Mouse (Mus musculus) kidney, adult 9 months (tissue): ENCODE measurements around the gene Kif1b.

Source experiments
- DNase-seq: peaks from one replicate; pipeline ENCODE4 v3.0.0; 2022

Kif1b gene

GRCm38 (mm10) chr4:149307596-149308490 lies at the start of gene Kif1b:
Gene Kif1b (minus strand): TSS chr4:149307693.
- peak; percentile 98 for DNase-seq

- peak; percentile 65 for DNase-seq
Observed at GRCm38 (mm10) chr4:149354671-149355070, 47.2 kb upstream of the Kif1b start.

GRCm38 (mm10) chr4:149351596-149352150 lies 44.2 kb upstream of the Kif1b start:
- DNase-seq: no peak

- no peak for DNase-seq
Observed at GRCm38 (mm10) chr4:149348963-149349362, 41.5 kb upstream of the Kif1b start.

- no peak for DNase-seq
Observed at GRCm38 (mm10) chr4:149345873-149346272, 38.4 kb upstream of the Kif1b start.

- no peak for DNase-seq
Observed at GRCm38 (mm10) chr4:149344311-149344710, 36.8 kb upstream of the Kif1b start.

GRCm38 (mm10) chr4:149340680-149341079 lies 33.2 kb upstream of the Kif1b start:
- no peak for DNase-seq

GRCm38 (mm10) chr4:149339426-149340214 lies 32.1 kb upstream of the Kif1b start:
- DNase-seq: no peak

GRCm38 (mm10) chr4:149338137-149338536 lies 30.6 kb upstream of the Kif1b start:
- no peak for DNase-seq

GRCm38 (mm10) chr4:149337353-149337752 lies 29.9 kb upstream of the Kif1b start:
- DNase-seq: no peak

GRCm38 (mm10) chr4:149336302-149336701 lies 28.8 kb upstream of the Kif1b start:
- DNase-seq: no peak

- no peak for DNase-seq
Observed at GRCm38 (mm10) chr4:149334881-149335280, 27.4 kb upstream of the Kif1b start.

- no peak for DNase-seq
Observed at GRCm38 (mm10) chr4:149332726-149333125, 25.2 kb upstream of the Kif1b start.

- DNase-seq: no peak
Observed at GRCm38 (mm10) chr4:149330495-149330894, 23.0 kb upstream of the Kif1b start.

- DNase-seq: no peak
Observed at GRCm38 (mm10) chr4:149328735-149329134, 21.2 kb upstream of the Kif1b start.

- no peak for DNase-seq
Observed at GRCm38 (mm10) chr4:149327281-149327680, 19.8 kb upstream of the Kif1b start.

GRCm38 (mm10) chr4:149325411-149326162 lies 18.1 kb upstream of the Kif1b start:
- DNase-seq: no peak

GRCm38 (mm10) chr4:149323730-149324129 lies 16.2 kb upstream of the Kif1b start:
- DNase-seq: peak; percentile 25

GRCm38 (mm10) chr4:149322718-149323117 lies 15.2 kb upstream of the Kif1b start:
- no peak for DNase-seq

- no peak for DNase-seq
Observed at GRCm38 (mm10) chr4:149322286-149322685, 14.8 kb upstream of the Kif1b start.

GRCm38 (mm10) chr4:149319088-149319487 lies 11.6 kb upstream of the Kif1b start:
- DNase-seq: no peak

GRCm38 (mm10) chr4:149317387-149317786 lies 9.9 kb upstream of the Kif1b start:
- DNase-seq: no peak
